Mouse (Mus musculus) layer of hippocampus, adult 2 months (tissue): ENCODE measurements around the gene Grin1. TPM values are rescaled to one million over a fixed set of nuclear protein-coding genes. Genes with fewer than 3 reads are reported as not detected.
"Not testable (repeated sequence)": the region's sequence is repeated elsewhere in the genome, so short reads cannot be mapped to it uniquely, and the experiment has no call there.

Experiments
- DNase-seq, 2 experiments: peaks; one replicate each; pipeline ENCODE4 v3.0.0; 2022; ENCODE audit warnings: low spot score in 2 of 2
- H3K27ac ChIP-seq: fragments of 200-600 bp; 2 replicates; pipeline ENCODE4 v1.8.1; 2022
- H3K4me3 ChIP-seq: fragments of 200-600 bp; 2 replicates; pipeline ENCODE4 v1.8.1; 2022; ENCODE audit warnings: mild to moderate bottlenecking
- CTCF ChIP-seq: fragments of 200-600 bp; conservative IDR thresholded peaks from 2 replicates; pipeline ENCODE4 v1.8.1; 2022; ENCODE audit warnings: antibody characterized with exemption, mild to moderate bottlenecking, moderate library complexity
- total RNA-seq, 2 experiments: library from RNA; stranded (reverse); gene quantifications; 2 replicates each; pipeline ENCODE4 v1.2.3; 2021

Grin1 gene
- total RNA-seq, 2 experiments from 2014 or later = 443 to 449 TPM

- Histone ChIP-seq H3K4me3 (no peak overlapping the region), H3K27ac (peak overlapping the region; percentile 88)
- no peak for TF ChIP-seq CTCF
- peak; percentile 34 to 38 for DNase-seq
Observed at GRCm38 (mm10) chr2:25267241-25267640, 51.7 kb downstream of the Grin1 start.

GRCm38 (mm10) chr2:25266720-25267119 is 52.3 kb downstream of the Grin1 start:
- Histone ChIP-seq H3K27ac (peak overlapping the region; percentile 88), H3K4me3 (peak overlapping the region; percentile 34)
- TF ChIP-seq CTCF = no peak
- peak; percentile 52 to 62 for DNase-seq

GRCm38 (mm10) chr2:25265897-25266656 is 52.9 kb downstream of the Grin1 start:
- peak in 1 of 2 experiments; percentile 30 for DNase-seq
- H3K27ac ChIP-seq = peak overlapping the region; percentile 88
- TF ChIP-seq CTCF = no peak
- peak overlapping the region; percentile 34 for H3K4me3 ChIP-seq

- Histone ChIP-seq H3K4me3 (peak overlapping the region; percentile 95), H3K27ac (peak overlapping the region; percentile 88)
- no peak for DNase-seq
- TF ChIP-seq CTCF = no peak
Observed at GRCm38 (mm10) chr2:25264851-25265250, 54.1 kb downstream of the Grin1 start.

- peak overlapping the region; percentile 88 for H3K27ac ChIP-seq
- no peak for TF ChIP-seq CTCF
- no peak for DNase-seq
Observed at GRCm38 (mm10) chr2:25264286-25264660, 54.7 kb downstream of the Grin1 start.

GRCm38 (mm10) chr2:25263623-25264285 is 55.2 kb downstream of the Grin1 start:
- peak overlapping the region; percentile 88 for H3K27ac ChIP-seq
- peak overlapping the region; percentile 95 for H3K4me3 ChIP-seq
- TF ChIP-seq CTCF = no peak
- no peak for DNase-seq

More at GRCm38 (mm10) chr2:25264286-25264660, 54.7 kb downstream of the Grin1 start:
- peak overlapping the region; percentile 95 for H3K4me3 ChIP-seq

GRCm38 (mm10) chr2:25262795-25263622 is 56.0 kb downstream of the Grin1 start:
- no peak for TF ChIP-seq CTCF
- Histone ChIP-seq H3K27ac (peak overlapping the region; percentile 88), H3K4me3 (peak overlapping the region; percentile 95)
- DNase-seq = no peak

GRCm38 (mm10) chr2:25262291-25262767 is 56.7 kb downstream of the Grin1 start, which contains the start of gene Tprn:
Tprn (plus strand) TSS chr2:25262618.
- peak; percentile 49 for TF ChIP-seq CTCF
- H3K4me3 ChIP-seq = peak within 1 kb of the TSS; percentile 95
- peak; percentile 91 to 97 for DNase-seq
- peak within 1 kb of the TSS; percentile 95 for H3K27ac ChIP-seq

- H3K4me3 ChIP-seq = peak overlapping the region; percentile 95
- peak overlapping the region; percentile 95 for H3K27ac ChIP-seq
- no peak for TF ChIP-seq CTCF
- no peak for DNase-seq
Observed at GRCm38 (mm10) chr2:25261870-25262269, 57.1 kb downstream of the Grin1 start.

- peak; percentile 72 for TF ChIP-seq CTCF
- H3K4me3 ChIP-seq = no peak overlapping the region
- DNase-seq = no peak
- H3K27ac ChIP-seq = no peak overlapping the region
Observed at GRCm38 (mm10) chr2:25258887-25259286, 60.1 kb downstream of the Grin1 start.

- H3K27ac ChIP-seq, DNase-seq: not testable (repeated sequence)
- peak overlapping the region; percentile 3; the same call in 1 of the 2 replicates for H3K4me3 ChIP-seq
Observed at GRCm38 (mm10) chr2:25257250-25257649, 61.7 kb downstream of the Grin1 start.

GRCm38 (mm10) chr2:25256443-25257109 is 62.4 kb downstream of the Grin1 start:
- peak; percentile 67 for TF ChIP-seq CTCF
- Histone ChIP-seq H3K27ac (peak overlapping the region; percentile 98), H3K4me3 (peak overlapping the region; percentile 89)
- DNase-seq = peak in 1 of 2 experiments; percentile 47
